In the genomic region with DNA sequence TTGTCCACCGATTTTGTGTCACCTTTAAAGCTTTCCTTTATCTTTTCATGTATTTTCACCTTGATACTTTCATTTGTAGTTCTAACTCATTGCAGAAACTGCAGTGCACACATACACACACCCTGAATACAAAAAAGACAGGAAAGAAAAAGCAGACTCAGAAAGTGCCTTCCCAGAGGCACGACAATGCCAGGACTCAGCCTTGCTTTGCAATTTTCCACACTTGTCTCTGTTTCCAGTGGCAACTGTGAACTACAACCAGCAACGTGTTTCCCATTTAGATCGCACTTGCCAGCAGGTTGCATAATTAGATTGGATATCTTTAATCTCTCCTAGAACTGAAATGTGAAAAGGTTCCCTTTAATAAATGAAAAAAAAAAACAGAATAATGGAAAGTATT, we compare ENCODE assay signal across 12 mouse cellular contexts.
DNase-seq lines count a peak whose midpoint lies in the region; ATAC-seq lines count a peak whose summit lies in the region.
"Had no signal": no experiment of that assay in that cellular context is flagged by ENCODE, and none has a peak within 500 bp of the region (broad histone marks: within the 10 kb centered on the region; RNA-seq: fewer than 3 reads in every experiment).

No protein-coding gene starts in this region.

- no peak overlapping the region for H3K4me3 ChIP-seq in midbrain, embryonic 14.5 days (replicated peaks; ENCODE audit: low read depth, low read length)
- no peak overlapping the region for H3K4me3 ChIP-seq in midbrain, embryonic 11.5 days (ENCODE audit: low read depth, low read length)
- H3K4me3 ChIP-seq: embryonic facial prominence, embryonic 10.5 days; heart, embryonic 10.5 days had no signal

- no peaks in the 10 kb centered on the region for H3K4me1 ChIP-seq in midbrain, embryonic 14.5 days (ENCODE audit: control insufficient read depth, insufficient read depth, low read length)
- H3K4me1 ChIP-seq in midbrain, embryonic 11.5 days (ENCODE audit: control insufficient read depth, insufficient read depth, low read length), result no peaks in the 10 kb centered on the region
- H3K4me1 ChIP-seq: embryonic facial prominence, embryonic 10.5 days; heart, embryonic 10.5 days had no signal

- no peaks in the 10 kb centered on the region for H3K27me3 ChIP-seq in midbrain, embryonic 14.5 days (ENCODE audit: control insufficient read depth, insufficient read depth, low read length)
- H3K27me3 ChIP-seq in midbrain, embryonic 11.5 days (ENCODE audit: control insufficient read depth, insufficient read depth, low read length), result no peaks in the 10 kb centered on the region

- no peak overlapping the region for H3K4me2 ChIP-seq in midbrain, embryonic 14.5 days (ENCODE audit: low read length)
- no peak overlapping the region for H3K4me2 ChIP-seq in midbrain, embryonic 11.5 days

- H3K27ac ChIP-seq in midbrain, embryonic 14.5 days (replicated peaks; ENCODE audit: low read depth, low read length), result no peak overlapping the region
- H3K27ac ChIP-seq in midbrain, embryonic 11.5 days (ENCODE audit: low read depth, low read length), result no peak overlapping the region
- H3K27ac ChIP-seq: embryonic facial prominence, embryonic 10.5 days; heart, embryonic 10.5 days; macrophage had no signal

- no peaks in the 10 kb centered on the region for H3K9me3 ChIP-seq in midbrain, embryonic 14.5 days (ENCODE audit: control insufficient read depth, low read length)
- no peaks in the 10 kb centered on the region for H3K9me3 ChIP-seq in midbrain, embryonic 11.5 days (ENCODE audit: control insufficient read depth, low read length)
- H3K9me3 ChIP-seq: embryonic facial prominence, embryonic 10.5 days; heart, embryonic 10.5 days had no signal

- no peak overlapping the region for H3K9ac ChIP-seq in midbrain, embryonic 14.5 days (replicated peaks; ENCODE audit: low read length)
- no peak overlapping the region for H3K9ac ChIP-seq in midbrain, embryonic 11.5 days (ENCODE audit: low read length)

- 32% methylated on average over 4 of the region's 4 CpGs for WGBS in midbrain, embryonic 14.5 days
- WGBS in midbrain, embryonic 11.5 days, result 64% methylated on average over 4 of the region's 4 CpGs

- H3K36me3 ChIP-seq in midbrain, embryonic 14.5 days (ENCODE audit: control insufficient read depth, insufficient read depth, low read length), result no peaks in the 10 kb centered on the region
- H3K36me3 ChIP-seq in midbrain, embryonic 11.5 days (ENCODE audit: control insufficient read depth, insufficient read depth, low read length), result no peaks in the 10 kb centered on the region
- H3K36me3 ChIP-seq: embryonic facial prominence, embryonic 10.5 days; heart, embryonic 10.5 days had no signal

- intact Hi-C loops in left cerebral cortex, postnatal 10 days (cut with DNase I), result no loop called here

- peak; percentile 50 for DNase-seq in midbrain, embryonic 14.5 days
- no peak for DNase-seq in midbrain, embryonic 11.5 days (ENCODE audit: low spot score, missing footprints)
- DNase-seq in layer of hippocampus, adult 18-20 months (ENCODE audit: low spot score in 2 of 2), result peak; percentile 29 to 68
- DNase-seq in left cerebral cortex, postnatal 10 days (ENCODE audit: extremely low spot score in 1 of 2, low spot score in 2 of 2), result peak; percentile 15 to 46
- DNase-seq in right cerebral cortex, postnatal 36 days (ENCODE audit: low spot score in 2 of 2), result peak; percentile 13 to 27
- no peak for DNase-seq in urinary bladder, adult 2 months (ENCODE audit: low spot score)
- no peak for DNase-seq in kidney, adult 18-20 months
- DNase-seq: adrenal gland, postnatal 36 days; heart, postnatal 4 days had no signal

- no peak for ATAC-seq in midbrain, embryonic 14.5 days (ENCODE audit: low FRiP score, low TSS enrichment)
- ATAC-seq in midbrain, embryonic 11.5 days (ENCODE audit: low FRiP score), result no peak

Comparison
In these comparisons a context has a peak if more than half of its experiments do, and no peak if none do; other contexts are left out.
1. DNase-seq: peak in midbrain, embryonic 14.5 days (single experiment), layer of hippocampus, adult 18-20 months (2 of 2), left cerebral cortex, postnatal 10 days (2 of 2) and right cerebral cortex, postnatal 36 days (2 of 2); none in midbrain, embryonic 11.5 days (single experiment), urinary bladder, adult 2 months (single experiment) and kidney, adult 18-20 months (single experiment).